Mouse (Mus musculus): ENCODE data around the gene Tgm7.

Gene Tgm7

GRCm38 (mm10) chr2:121074747-121075146, 34.8 kb downstream of the Tgm7 start:
- DNase-seq (ENCODE audit: extremely low read depth, low read depth): no peak

GRCm38 (mm10) chr2:121071871-121072270, 37.7 kb downstream of the Tgm7 start:
- no peak for DNase-seq (ENCODE audit: extremely low read depth, low read depth)

GRCm38 (mm10) chr2:121069506-121069905, 40.1 kb downstream of the Tgm7 start:
- DNase-seq (ENCODE audit: extremely low read depth, low read depth): no peak

- no peak for DNase-seq (ENCODE audit: extremely low read depth, low read depth)
These were observed 42.5 kb downstream of the Tgm7 start for GRCm38 (mm10) chr2:121067116-121067515.

- DNase-seq (ENCODE audit: extremely low read depth, low read depth): no peak
These were observed 48.3 kb downstream of the Tgm7 start for GRCm38 (mm10) chr2:121061315-121061714.

GRCm38 (mm10) chr2:121057997-121058396, 51.6 kb downstream of the Tgm7 start:
- DNase-seq (ENCODE audit: extremely low read depth, low read depth): no peak

- DNase-seq (ENCODE audit: extremely low read depth, low read depth): no peak
These were observed 53.7 kb downstream of the Tgm7 start for GRCm38 (mm10) chr2:121055915-121056314.

GRCm38 (mm10) chr2:121054060-121054459, 55.5 kb downstream of the Tgm7 start:
- peak; percentile 44 for DNase-seq (ENCODE audit: extremely low read depth, low read depth)

GRCm38 (mm10) chr2:121052176-121052575, 57.4 kb downstream of the Tgm7 start:
- DNase-seq (ENCODE audit: extremely low read depth, low read depth): no peak

GRCm38 (mm10) chr2:121045653-121046052, 63.9 kb downstream of the Tgm7 start:
- no peak for DNase-seq (ENCODE audit: extremely low read depth, low read depth)

All from MEL-GATA-1-ER (cell line).